Mouse (Mus musculus) 3T3-L1 (cell line): ENCODE data around the gene C2cd3.

Source experiments
- DNase-seq: peaks from one replicate; pipeline ENCODE4 v3.0.0-alpha.2; 2015; ENCODE audit warnings: low read depth, low spot score

C2cd3 gene

GRCm38 (mm10) chr7:100470796-100471406, 98.9 kb downstream of the C2cd3 start:
- DNase-seq, result no peak

- no peak for DNase-seq
Measured at GRCm38 (mm10) chr7:100471407-100471797, 99.4 kb downstream of the C2cd3 start.

- DNase-seq, result no peak
Measured at GRCm38 (mm10) chr7:100472777-100473176, 100.7 kb downstream of the C2cd3 start, which contains the start of gene Ucp3. Ucp3 (plus strand) TSS chr7:100472990.

GRCm38 (mm10) chr7:100473846-100474454, 101.9 kb downstream of the C2cd3 start:
- peak; percentile 12 for DNase-seq

GRCm38 (mm10) chr7:100474680-100475079, 102.6 kb downstream of the C2cd3 start:
- peak; percentile 74 for DNase-seq

- DNase-seq, result no peak
Measured at GRCm38 (mm10) chr7:100479100-100479822, 107.2 kb downstream of the C2cd3 start.

- DNase-seq, result no peak
Measured at GRCm38 (mm10) chr7:100479823-100480164, 107.8 kb downstream of the C2cd3 start.

GRCm38 (mm10) chr7:100480175-100480574, 108.1 kb downstream of the C2cd3 start:
- no peak for DNase-seq

GRCm38 (mm10) chr7:100482046-100482445, 110.0 kb downstream of the C2cd3 start:
- DNase-seq, result peak; percentile 34

GRCm38 (mm10) chr7:100484493-100484892, 112.5 kb downstream of the C2cd3 start:
- peak; percentile 74 for DNase-seq

GRCm38 (mm10) chr7:100487301-100487700, 115.3 kb downstream of the C2cd3 start:
- DNase-seq, result no peak

GRCm38 (mm10) chr7:100488474-100489048, 116.5 kb downstream of the C2cd3 start:
- no peak for DNase-seq

- DNase-seq, result no peak
Measured at GRCm38 (mm10) chr7:100492391-100493116, 120.5 kb downstream of the C2cd3 start.

- peak; percentile 48 for DNase-seq
Measured at GRCm38 (mm10) chr7:100493117-100493483, 121.1 kb downstream of the C2cd3 start, which contains the start of gene Ucp2. Ucp2 (plus strand) TSS chr7:100493337.

GRCm38 (mm10) chr7:100493484-100494414, 121.7 kb downstream of the C2cd3 start:
- DNase-seq, result peak; percentile 84

- DNase-seq, result no peak
Measured at GRCm38 (mm10) chr7:100494415-100494831, 122.4 kb downstream of the C2cd3 start.

GRCm38 (mm10) chr7:100495042-100495441, 123.0 kb downstream of the C2cd3 start:
- no peak for DNase-seq

GRCm38 (mm10) chr7:100495581-100496251, 123.7 kb downstream of the C2cd3 start:
- no peak for DNase-seq

- no peak for DNase-seq
Measured at GRCm38 (mm10) chr7:100496371-100496770, 124.3 kb downstream of the C2cd3 start.

GRCm38 (mm10) chr7:100496791-100497190, 124.8 kb downstream of the C2cd3 start:
- DNase-seq, result no peak
